Mouse (Mus musculus) forebrain, embryonic 16.5 days (tissue): ENCODE measurements around the gene Olfr845. TPM values are rescaled to one million over a fixed set of nuclear protein-coding genes. Genes with fewer than 3 reads are reported as not detected.

Source experiments
- ATAC-seq: fragments of 200-750 bp; cut with Nextera tagmentation; 2 replicates; pipeline ENCODE4 v1.8.0; 2017; ENCODE audit warnings: mild to moderate bottlenecking, moderate library complexity
- H3K27ac ChIP-seq: fragments of 300-500 bp; sonication (generic); 2 replicates; pipeline ENCODE4 v1.5.1; 2014; ENCODE audit warnings: low read length, control low read depth
- H3K27me3 ChIP-seq: fragments of 300-500 bp; sonication (generic); replicated peaks from 2 replicates; pipeline ENCODE4 v1.6.1; 2014; ENCODE audit warnings: low read length; ENCODE audit not compliant: control insufficient read depth, insufficient read depth
- H3K36me3 ChIP-seq: fragments of 300-500 bp; sonication (generic); 2 replicates; pipeline ENCODE4 v1.6.1; 2014; ENCODE audit not compliant: control insufficient read depth, insufficient read depth
- H3K4me1 ChIP-seq: fragments of 300-500 bp; sonication (generic); replicated peaks from 2 replicates; pipeline ENCODE4 v1.6.1; 2014; ENCODE audit warnings: low read length; ENCODE audit not compliant: control insufficient read depth, insufficient read depth
- H3K4me2 ChIP-seq: fragments of 300-500 bp; sonication (generic); 2 replicates; pipeline ENCODE4 v1.6.1; 2014; ENCODE audit warnings: mild to moderate bottlenecking, low read length, control low read depth
- H3K4me3 ChIP-seq: fragments of 300-500 bp; sonication (generic); replicated peaks from 2 replicates; pipeline ENCODE4 v1.5.1; 2014; ENCODE audit warnings: mild to moderate bottlenecking, low read length, control low read depth
- H3K9ac ChIP-seq: fragments of 300-500 bp; sonication (generic); replicated peaks from 2 replicates; pipeline ENCODE4 v1.6.1; 2014; ENCODE audit warnings: low read depth, low read length, control low read depth
- H3K9me3 ChIP-seq: fragments of 300-500 bp; sonication (generic); 2 replicates; pipeline ENCODE4 v1.6.1; 2016; ENCODE audit warnings: low read length; ENCODE audit not compliant: control insufficient read depth
- WGBS: fragments of 180-500 bp; shearing (Covaris S2); extraction: QIAGEN DNeasy Blood & Tissue Kit; methylation state at CpG from one replicate; pipeline ENCODE4 v1.1.7; 2014; 5-methylcytosine and 5-hydroxymethylcytosine counted together
- polyA plus RNA-seq: library from polyadenylated mRNA; unstranded; fragments of >200 nt; fragmentation: Nextera tagmentation; extraction: Ambion mirVana; gene quantifications from 2 replicates; pipeline ENCODE4 v1.2.1, GENCODE M21; 2015

The Olfr845 gene
- not detected in 2 replicates for polyA plus RNA-seq

DNA sequence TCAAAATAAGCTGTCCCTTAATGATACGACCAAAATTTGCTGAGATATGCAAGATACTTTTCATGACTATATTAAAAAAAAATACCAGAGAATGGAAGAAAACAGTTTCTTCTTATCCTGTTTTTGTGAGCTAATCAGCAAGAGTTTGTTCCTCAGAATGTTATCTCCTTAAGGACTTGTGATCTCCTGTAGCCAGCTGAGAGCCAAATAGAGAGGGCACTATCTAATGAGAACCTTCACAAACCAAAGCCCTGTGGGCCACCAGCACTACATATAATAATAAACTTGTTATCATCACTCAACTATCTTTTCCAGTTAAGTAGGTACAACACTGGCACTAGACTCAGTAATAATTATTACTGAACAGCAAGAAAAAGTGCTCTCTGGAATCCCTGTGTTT, at the start of gene Olfr845:
Olfr845 (plus strand) TSS at position 301 of the 400 bp plus-strand sequence.
- Histone ChIP-seq H3K36me3 (no peaks in the 10 kb centered on the region), H3K27ac (no peak within 1 kb of the TSS), H3K4me3 (no peak within 1 kb of the TSS), H3K9ac (no peak within 1 kb of the TSS), H3K9me3 (no peaks in the 10 kb centered on the region), H3K4me1 (no peaks in the 10 kb centered on the region), H3K4me2 (no peak within 1 kb of the TSS), H3K27me3 (no peaks in the 10 kb centered on the region)
- ATAC-seq: no peak
- WGBS: 80% methylated on average over 1 of the region's 1 CpGs

DNA sequence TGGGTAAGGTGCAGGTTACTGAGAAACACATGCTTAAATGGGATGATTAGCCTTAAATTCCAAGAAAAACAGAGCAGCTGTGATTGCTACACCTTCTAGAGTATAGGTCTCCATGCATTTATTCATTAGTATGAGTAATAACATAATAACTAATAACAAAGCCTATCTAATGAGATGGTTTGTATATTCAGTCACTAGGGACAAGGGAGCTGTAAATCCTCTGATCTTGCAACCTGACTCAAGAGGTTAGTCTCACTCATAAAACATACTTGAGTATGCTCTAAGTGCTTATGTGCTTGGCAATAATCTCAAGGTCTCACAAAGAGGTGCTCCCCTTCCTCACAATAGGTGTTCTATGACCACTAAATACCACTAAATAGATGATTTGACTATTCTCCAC, 20.2 kb upstream of the Olfr845 start, which contains the start of gene Olfr844:
Olfr844 (plus strand) TSS at position 301 of the 400 bp plus-strand sequence.
- no peak within 1 kb of the TSS for H3K4me3 ChIP-seq
- H3K27ac ChIP-seq: no peak within 1 kb of the TSS
- no peak for ATAC-seq
- H3K27me3 ChIP-seq: no peaks in the 10 kb centered on the region
- peaks cover 5% of the 10 kb centered on the region; the same call in 1 of the 2 replicates for H3K9me3 ChIP-seq
- no peak within 1 kb of the TSS for H3K9ac ChIP-seq
- H3K4me1 ChIP-seq: no peaks in the 10 kb centered on the region
- H3K36me3 ChIP-seq: no peaks in the 10 kb centered on the region
- no peak within 1 kb of the TSS for H3K4me2 ChIP-seq

DNA sequence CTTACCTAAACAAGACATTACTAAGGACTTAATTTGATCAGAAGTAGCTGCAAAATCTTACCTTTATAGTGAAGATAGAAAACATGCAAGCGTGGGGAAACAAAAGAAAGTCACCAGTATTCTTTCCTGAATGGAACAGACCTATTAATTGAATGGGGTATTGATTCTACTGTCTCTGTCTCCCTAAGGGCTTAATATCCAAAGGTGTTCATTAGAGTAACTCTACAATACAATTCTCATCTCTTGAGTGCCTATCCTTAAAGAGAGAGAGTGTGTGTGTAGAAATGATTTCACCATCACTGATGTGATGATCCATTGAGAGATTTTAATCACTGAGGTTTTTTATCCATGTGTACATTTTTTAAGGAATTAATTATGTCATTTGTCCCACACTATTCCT, 27.6 kb downstream of the Olfr845 start, which contains the start of gene Olfr846:
Olfr846 (minus strand) TSS at position 101 of the 400 bp plus-strand sequence.
- H3K4me3 ChIP-seq: no peak within 1 kb of the TSS
- no peaks in the 10 kb centered on the region for H3K4me1 ChIP-seq
- no peak within 1 kb of the TSS for H3K4me2 ChIP-seq
- H3K27me3 ChIP-seq: no peaks in the 10 kb centered on the region
- H3K27ac ChIP-seq: no peak within 1 kb of the TSS
- 0 out of 2 replicates have a peak, but pooled peaks cover 2% of the 10 kb centered on the region for H3K9me3 ChIP-seq
- H3K36me3 ChIP-seq: no peaks in the 10 kb centered on the region
- WGBS: 48% methylated on average over 1 of the region's 1 CpGs
- ATAC-seq: no peak
- no peak within 1 kb of the TSS for H3K9ac ChIP-seq

DNA sequence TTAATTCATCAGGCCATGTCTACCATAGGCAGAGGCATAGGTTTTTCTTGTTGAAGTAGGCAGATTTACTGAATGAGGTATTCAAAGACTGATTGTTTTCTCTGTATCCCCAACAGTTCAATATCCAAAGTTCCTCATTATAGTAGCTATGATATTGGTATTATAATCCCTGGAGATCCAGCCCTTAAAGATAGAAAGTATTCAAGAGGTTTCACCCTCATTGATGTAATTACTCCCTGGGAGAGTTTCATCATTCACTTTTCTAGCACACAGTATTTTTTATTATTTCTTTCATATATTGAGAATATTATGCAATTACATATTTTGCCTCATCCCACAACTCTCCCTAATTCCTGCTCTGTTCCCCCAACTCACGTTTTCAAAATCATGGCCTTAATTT, 42.3 kb downstream of the Olfr845 start, which contains the start of gene Olfr847:
Olfr847 (minus strand) TSS at position 101 of the 400 bp plus-strand sequence.
- ATAC-seq: no peak
- H3K4me1 ChIP-seq: no peaks in the 10 kb centered on the region
- H3K4me3 ChIP-seq: no peak within 1 kb of the TSS
- no peaks in the 10 kb centered on the region for H3K36me3 ChIP-seq
- no peak within 1 kb of the TSS for H3K9ac ChIP-seq
- 61% methylated on average over 1 of the region's 1 CpGs for WGBS
- H3K9me3 ChIP-seq: peaks cover 3% of the 10 kb centered on the region; the same call in 1 of the 2 replicates
- H3K4me2 ChIP-seq: no peak within 1 kb of the TSS
- H3K27me3 ChIP-seq: no peaks in the 10 kb centered on the region
- H3K27ac ChIP-seq: no peak within 1 kb of the TSS

Other genes with a start within 250 kb of the Olfr845 start
- not detected in 2 replicates for gene Olfr836, start 216.1 kb upstream of the Olfr845 start, polyA plus RNA-seq
- not detected in 2 replicates for gene Olfr837, start 200.1 kb upstream of the Olfr845 start, polyA plus RNA-seq
- gene Olfr839-ps1, start 159.1 kb upstream of the Olfr845 start, polyA plus RNA-seq: not detected in 2 replicates
- not detected in 2 replicates for gene Olfr843, start 84.5 kb upstream of the Olfr845 start, polyA plus RNA-seq
- gene Olfr844, start 20.1 kb upstream of the Olfr845 start, polyA plus RNA-seq: not detected in 2 replicates
- not detected in 2 replicates for gene Olfr846, start 27.5 kb downstream of the Olfr845 start, polyA plus RNA-seq
- gene Olfr847, start 42.2 kb downstream of the Olfr845 start, polyA plus RNA-seq: not detected in 2 replicates
- gene Olfr849, start 103.8 kb downstream of the Olfr845 start, polyA plus RNA-seq: not detected in 2 replicates
- gene Olfr850, start 141.8 kb downstream of the Olfr845 start, polyA plus RNA-seq: not detected in 2 replicates
- gene Olfr851, start 156.8 kb downstream of the Olfr845 start, polyA plus RNA-seq: not detected in 2 replicates
- not detected in 2 replicates for gene Olfr853, start 204.6 kb downstream of the Olfr845 start, polyA plus RNA-seq
- not detected in 2 replicates for gene Olfr854, start 230.9 kb downstream of the Olfr845 start, polyA plus RNA-seq
- gene Olfr855, start 246.2 kb downstream of the Olfr845 start, polyA plus RNA-seq: not detected in 2 replicates